Mouse (Mus musculus) myocyte (in vitro differentiated cells): ENCODE data around the gene H2al1b.

ENCODE experiments used
- CEBPB ChIP-seq: IDR thresholded peaks from 2 replicates; pipeline ENCODE4 v1.6.1; 2011; ENCODE audit warnings: mild to moderate bottlenecking, moderate library complexity; ENCODE audit not compliant: poor library complexity, insufficient read depth, severe bottlenecking
- E2F4 ChIP-seq: IDR thresholded peaks from one replicate; pipeline ENCODE4 v1.6.1; 2011; ENCODE audit warnings: mild to moderate bottlenecking, control low read depth, moderate library complexity; ENCODE audit not compliant: insufficient read depth
- MAX ChIP-seq: IDR thresholded peaks from one replicate; pipeline ENCODE4 v1.6.1; 2011; ENCODE audit warnings: low read depth, mild to moderate bottlenecking, control low read depth
- MYOD1 ChIP-seq, 3 experiments: IDR thresholded peaks; one replicate each; pipeline ENCODE4 v1.6.1; 2011; ENCODE audit warnings: control low read depth in 2 of 3, low read depth in 2 of 3, mild to moderate bottlenecking in 2 of 3, moderate library complexity in 1 of 3; ENCODE audit not compliant: insufficient read length in 2 of 3, control insufficient read depth in 1 of 3
- MYOG ChIP-seq, 3 experiments: IDR thresholded peaks; one replicate each; pipeline ENCODE4 v1.6.1; 2011; ENCODE audit warnings: control low read depth in 2 of 3, low read depth in 2 of 3, mild to moderate bottlenecking in 2 of 3; ENCODE audit not compliant: insufficient read length in 2 of 3, control insufficient read depth in 1 of 3, insufficient read depth in 1 of 3
- POLR2A ChIP-seq: IDR thresholded peaks from one replicate; pipeline ENCODE4 v1.6.1; 2011; ENCODE audit warnings: low read depth, mild to moderate bottlenecking, control low read depth, moderate library complexity; ENCODE audit not compliant: insufficient read length
- REST ChIP-seq: IDR thresholded peaks from one replicate; pipeline ENCODE4 v1.6.1; 2011; ENCODE audit warnings: mild to moderate bottlenecking, control low read depth, moderate library complexity; ENCODE audit not compliant: insufficient read depth, insufficient read length
- SRF ChIP-seq: IDR thresholded peaks from one replicate; pipeline ENCODE4 v1.6.1; 2011; ENCODE audit warnings: low read depth; ENCODE audit not compliant: control insufficient read depth, insufficient read length
- TCF3 ChIP-seq: IDR thresholded peaks from one replicate; pipeline ENCODE4 v1.6.1; 2011; ENCODE audit warnings: low read depth, control low read depth; ENCODE audit not compliant: insufficient read length
- USF1 ChIP-seq: IDR thresholded peaks from one replicate; pipeline ENCODE4 v1.6.1; 2011; ENCODE audit warnings: low read depth, mild to moderate bottlenecking, control low read depth, moderate library complexity

DNA sequence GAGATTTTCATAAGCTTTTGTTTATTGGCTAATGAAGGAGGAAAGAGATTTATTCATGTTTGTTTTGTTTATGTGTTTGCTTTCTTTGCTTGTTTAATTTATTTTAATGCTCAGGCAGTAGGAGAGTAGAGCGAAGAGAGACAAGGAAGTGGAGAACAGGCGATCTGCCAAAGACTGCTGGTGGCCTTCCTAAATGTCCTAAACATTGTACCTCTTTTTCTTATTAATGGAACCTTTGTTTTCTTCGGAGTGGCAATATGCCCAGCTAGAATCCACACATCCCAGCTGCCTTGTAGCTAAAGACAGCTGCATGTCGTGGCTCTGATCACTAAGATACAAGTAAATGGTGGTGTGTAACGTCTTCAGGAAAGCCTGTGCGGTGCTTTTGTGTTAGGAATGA, 25.1 kb upstream of the H2al1b start:
- TF ChIP-seq POLR2A: no peak
- no peak for TF ChIP-seq SRF
- no peak for TF ChIP-seq E2F4
- no peak for TF ChIP-seq MAX
- TF ChIP-seq REST: no peak
- TF ChIP-seq CEBPB: no peak
- TF ChIP-seq USF1: no peak
- peak in 1 of 3 experiments; percentile 44 for TF ChIP-seq MYOD1 (IDR thresholded peaks at IDR 0.05; ENCODE audit: control insufficient read depth in 1 of 3, insufficient read length in 2 of 3, low read depth in 2 of 3)
- no peak for TF ChIP-seq TCF3
- TF ChIP-seq MYOG (IDR thresholded peaks at IDR 0.05; ENCODE audit: control insufficient read depth in 1 of 3, insufficient read depth in 1 of 3, insufficient read length in 2 of 3, low read depth in 2 of 3): no peak
